Mouse (Mus musculus) liver, embryonic 16.5 days (tissue): ENCODE measurements around the gene Ccr10. TPM values are rescaled to one million over a fixed set of nuclear protein-coding genes. Genes with fewer than 3 reads are reported as not detected.
A peak's percentile ranks its signal among the peaks of the same experiment; 100 is the strongest.

Source experiments
- ATAC-seq: fragments of 200-750 bp; cut with Nextera tagmentation; 2 replicates; pipeline ENCODE4 v1.8.0; 2017; ENCODE audit warnings: low read depth, mild to moderate bottlenecking, moderate number of reproducible peaks, moderate library complexity
- H3K27ac ChIP-seq: fragments of 300-500 bp; sonication (generic); 2 replicates; pipeline ENCODE4 v1.5.1; 2014; ENCODE audit warnings: mild to moderate bottlenecking, low read length
- H3K27me3 ChIP-seq: fragments of 300-500 bp; sonication (generic); 2 replicates; pipeline ENCODE4 v1.6.1; 2014; ENCODE audit warnings: low read depth, low read length, mixed read lengths; ENCODE audit not compliant: control insufficient read depth, insufficient read depth
- H3K36me3 ChIP-seq: fragments of 300-500 bp; sonication (generic); 2 replicates; pipeline ENCODE4 v1.6.1; 2014; ENCODE audit warnings: mild to moderate bottlenecking; ENCODE audit not compliant: control insufficient read depth, insufficient read depth
- H3K4me1 ChIP-seq: fragments of 300-500 bp; sonication (generic); 2 replicates; pipeline ENCODE4 v1.6.1; 2014; ENCODE audit warnings: low read depth, low read length, mixed read lengths; ENCODE audit not compliant: control insufficient read depth
- H3K4me2 ChIP-seq: fragments of 300-500 bp; sonication (generic); 2 replicates; pipeline ENCODE4 v1.6.1; 2014; ENCODE audit warnings: low read depth, low read length, mixed read lengths
- H3K4me3 ChIP-seq: fragments of 300-500 bp; sonication (generic); 2 replicates; pipeline ENCODE4 v1.5.1; 2014; ENCODE audit warnings: low read depth, mild to moderate bottlenecking, low read length
- H3K9ac ChIP-seq: fragments of 300-500 bp; sonication (generic); 2 replicates; pipeline ENCODE4 v1.6.1; 2014; ENCODE audit warnings: low read depth, low read length
- H3K9me3 ChIP-seq: fragments of 300-500 bp; sonication (generic); replicated peaks from 2 replicates; pipeline ENCODE4 v1.6.1; 2016; ENCODE audit warnings: low read length; ENCODE audit not compliant: control insufficient read depth
- WGBS: fragments of 180-500 bp; shearing (Covaris S2); extraction: QIAGEN DNeasy Blood & Tissue Kit; methylation state at CpG from one replicate; pipeline ENCODE4 v1.1.7; 2014; ENCODE audit not compliant: insufficient replicate concordance; 5-methylcytosine and 5-hydroxymethylcytosine counted together
- polyA plus RNA-seq: library from polyadenylated mRNA; unstranded; fragments of >200 nt; fragmentation: Nextera tagmentation; extraction: Ambion mirVana; gene quantifications from 2 replicates; pipeline ENCODE4 v1.2.1, GENCODE M21; 2015

Gene Ccr10
- polyA plus RNA-seq, 1 experiment from 2014 or later, result 0.05 TPM

DNA sequence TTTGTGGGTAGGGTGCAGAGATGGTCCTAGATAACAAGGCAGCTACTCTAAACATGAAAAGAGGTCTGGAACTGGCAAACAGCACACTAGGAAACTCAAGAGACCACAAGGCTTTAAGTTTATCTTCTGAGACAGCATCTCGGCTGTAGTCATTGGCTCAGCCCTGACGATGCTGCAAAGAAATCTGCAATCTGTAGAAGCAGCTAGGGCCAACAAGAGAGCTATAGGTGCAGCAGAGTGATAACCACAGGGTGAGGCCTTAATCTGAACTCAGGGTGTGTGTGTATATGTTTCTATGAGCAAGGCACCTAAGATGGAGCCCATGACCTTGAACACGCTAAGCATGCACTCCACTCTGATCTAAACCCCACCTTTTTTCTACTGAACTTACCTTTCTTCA is 24.3 kb upstream of the Ccr10 start:
- Histone ChIP-seq H3K27ac (no peak overlapping the region; the same call in 1 of the 2 replicates), H3K9me3 (no peaks in the 10 kb centered on the region)
- ATAC-seq, result peak; percentile 89

GRCm38 (mm10) chr11:101196175-101196574 is 20.9 kb upstream of the Ccr10 start:
- H3K4me1 ChIP-seq, result peaks cover 18% of the 10 kb centered on the region
- no peak overlapping the region for H3K4me2 ChIP-seq
- peaks cover 18% of the 10 kb centered on the region for H3K36me3 ChIP-seq

More for the DNA sequence above, 24.3 kb upstream of the Ccr10 start:
- no peak overlapping the region for H3K4me2 ChIP-seq
- H3K4me3 ChIP-seq, result no peak overlapping the region
- H3K4me1 ChIP-seq, result peaks cover 15% of the 10 kb centered on the region
- H3K27me3 ChIP-seq, result no peaks in the 10 kb centered on the region
- H3K36me3 ChIP-seq, result peaks cover 20% of the 10 kb centered on the region
- no peak overlapping the region for H3K9ac ChIP-seq
- 31% methylated on average over 3 of the region's 3 CpGs for WGBS

GRCm38 (mm10) chr11:101195571-101195970 is 20.3 kb upstream of the Ccr10 start:
- H3K4me1 ChIP-seq, result peaks cover 21% of the 10 kb centered on the region
- no peak overlapping the region for H3K4me3 ChIP-seq
- ATAC-seq, result no peak
- no peak overlapping the region for H3K4me2 ChIP-seq
- no peaks in the 10 kb centered on the region for H3K9me3 ChIP-seq
- H3K27ac ChIP-seq, result no peak overlapping the region
- peaks cover 18% of the 10 kb centered on the region for H3K36me3 ChIP-seq
- no peaks in the 10 kb centered on the region for H3K27me3 ChIP-seq
- WGBS, result 79% methylated on average over 8 of the region's 8 CpGs
- no peak overlapping the region for H3K9ac ChIP-seq

More at GRCm38 (mm10) chr11:101196175-101196574, 20.9 kb upstream of the Ccr10 start:
- H3K4me3 ChIP-seq, result no peak overlapping the region
- H3K27me3 ChIP-seq, result no peaks in the 10 kb centered on the region
- H3K9me3 ChIP-seq, result no peaks in the 10 kb centered on the region
- H3K27ac ChIP-seq, result no peak overlapping the region
- 80% methylated on average over 8 of the region's 8 CpGs for WGBS
- no peak overlapping the region for H3K9ac ChIP-seq
- no peak for ATAC-seq

DNA sequence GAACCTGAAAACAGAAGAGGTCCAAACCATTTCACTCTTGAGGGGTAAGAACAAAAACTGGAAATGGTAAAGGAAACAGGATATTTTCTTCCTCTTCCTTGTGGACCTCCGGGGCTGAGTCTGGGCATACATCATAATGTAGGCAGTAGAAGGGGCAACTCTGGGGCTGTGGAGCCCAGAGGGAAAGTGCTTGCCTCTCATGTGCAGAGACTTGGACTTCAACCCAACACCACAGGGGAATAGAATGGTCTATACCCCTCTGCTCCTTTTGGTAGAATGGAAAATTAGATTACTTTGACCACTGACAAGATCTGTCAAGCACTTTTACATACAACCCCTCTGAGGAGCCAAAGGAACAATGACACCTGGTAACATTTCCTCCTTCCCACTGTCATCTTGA is 19.9 kb upstream of the Ccr10 start:
- 17% methylated on average over 1 of the region's 1 CpGs for WGBS
- Histone ChIP-seq H3K36me3 (peaks cover 18% of the 10 kb centered on the region), H3K4me3 (no peak overlapping the region), H3K9ac (no peak overlapping the region), H3K4me2 (no peak overlapping the region), H3K27ac (no peak overlapping the region), H3K27me3 (no peaks in the 10 kb centered on the region), H3K4me1 (peaks cover 25% of the 10 kb centered on the region), H3K9me3 (no peaks in the 10 kb centered on the region)
- no peak for ATAC-seq

DNA sequence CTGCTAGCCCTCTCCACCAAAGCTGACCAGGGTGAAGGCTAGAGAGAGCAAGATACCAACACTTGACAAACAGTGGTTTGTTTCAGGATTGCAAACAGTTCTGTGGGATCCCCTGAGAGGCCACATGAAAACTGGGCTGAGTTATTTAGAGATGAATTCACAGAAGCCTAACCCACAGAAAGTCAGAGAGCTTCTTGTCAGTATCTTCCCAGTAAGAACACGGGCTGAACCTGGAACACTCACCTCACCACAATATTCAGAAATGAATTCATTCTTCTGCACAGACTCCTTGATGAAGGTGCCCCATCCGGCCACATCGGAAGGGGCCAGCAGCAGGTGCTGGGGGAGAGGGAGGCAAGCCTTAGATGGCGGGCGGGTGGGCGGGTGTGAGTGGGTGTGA is 19.4 kb upstream of the Ccr10 start:
- no peak for ATAC-seq
- Histone ChIP-seq H3K4me3 (no peak overlapping the region), H3K9me3 (no peaks in the 10 kb centered on the region), H3K9ac (no peak overlapping the region), H3K4me1 (peaks cover 25% of the 10 kb centered on the region), H3K27ac (no peak overlapping the region), H3K27me3 (no peaks in the 10 kb centered on the region), H3K4me2 (no peak overlapping the region), H3K36me3 (peaks cover 15% of the 10 kb centered on the region)
- 62% methylated on average over 6 of the region's 6 CpGs for WGBS

GRCm38 (mm10) chr11:101194137-101194536 is 18.9 kb upstream of the Ccr10 start:
- H3K27ac ChIP-seq, result no peak overlapping the region
- H3K9ac ChIP-seq, result no peak overlapping the region
- peaks cover 25% of the 10 kb centered on the region for H3K4me1 ChIP-seq
- no peaks in the 10 kb centered on the region for H3K27me3 ChIP-seq
- no peak overlapping the region for H3K4me2 ChIP-seq
- no peak overlapping the region for H3K4me3 ChIP-seq
- ATAC-seq, result no peak
- H3K36me3 ChIP-seq, result peaks cover 13% of the 10 kb centered on the region
- no peaks in the 10 kb centered on the region for H3K9me3 ChIP-seq
- 68% methylated on average over 5 of the region's 5 CpGs for WGBS

GRCm38 (mm10) chr11:101193076-101193475 is 17.8 kb upstream of the Ccr10 start:
- ATAC-seq, result no peak
- no peak overlapping the region for H3K9ac ChIP-seq
- WGBS, result 82% methylated on average over 7 of the region's 7 CpGs

GRCm38 (mm10) chr11:101192646-101193045 is 17.4 kb upstream of the Ccr10 start:
- no peaks in the 10 kb centered on the region for H3K27me3 ChIP-seq
- peaks cover 9% of the 10 kb centered on the region for H3K36me3 ChIP-seq
- WGBS, result 89% methylated on average over 6 of the region's 6 CpGs
- no peaks in the 10 kb centered on the region for H3K9me3 ChIP-seq
- H3K4me3 ChIP-seq, result no peak overlapping the region
- no peak for ATAC-seq
- H3K27ac ChIP-seq, result no peak overlapping the region
- peaks cover 29% of the 10 kb centered on the region for H3K4me1 ChIP-seq
- no peak overlapping the region for H3K4me2 ChIP-seq
- no peak overlapping the region for H3K9ac ChIP-seq

More at GRCm38 (mm10) chr11:101193076-101193475, 17.8 kb upstream of the Ccr10 start:
- no peak overlapping the region for H3K4me3 ChIP-seq
- no peak overlapping the region for H3K27ac ChIP-seq
- H3K36me3 ChIP-seq, result peaks cover 12% of the 10 kb centered on the region
- H3K4me2 ChIP-seq, result no peak overlapping the region
- no peaks in the 10 kb centered on the region for H3K9me3 ChIP-seq
- H3K4me1 ChIP-seq, result peaks cover 29% of the 10 kb centered on the region
- no peaks in the 10 kb centered on the region for H3K27me3 ChIP-seq

DNA sequence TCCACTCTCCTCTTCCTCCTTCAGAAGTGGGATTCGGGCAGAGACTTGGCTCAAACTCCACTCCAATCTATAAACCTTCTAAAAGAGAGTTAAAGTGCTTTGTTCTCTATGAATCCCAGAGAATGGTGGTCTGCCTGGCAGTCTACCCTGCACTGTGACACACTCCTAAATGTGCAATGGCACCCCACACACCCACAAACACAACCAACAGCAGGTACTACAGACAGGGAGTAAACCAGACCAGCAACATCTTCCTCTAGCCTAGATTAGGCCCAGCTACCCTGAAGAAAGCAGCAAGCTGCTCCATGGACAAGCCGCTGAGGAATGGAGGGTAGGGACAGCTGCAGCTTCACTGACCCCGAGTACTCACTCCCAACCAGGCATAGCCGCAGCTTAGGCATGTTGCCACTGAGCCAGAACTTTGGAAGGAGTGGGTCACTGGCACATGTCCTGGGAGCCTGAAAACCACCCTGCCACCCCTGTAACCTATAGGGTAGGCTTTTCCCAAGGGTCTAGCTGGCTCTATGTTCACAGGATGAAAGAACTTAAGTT is 16.8 kb upstream of the Ccr10 start:
- Histone ChIP-seq H3K27ac (no peak overlapping the region), H3K9ac (no peak overlapping the region), H3K4me3 (no peak overlapping the region), H3K4me2 (no peak overlapping the region), H3K9me3 (no peaks in the 10 kb centered on the region), H3K36me3 (peaks cover 9% of the 10 kb centered on the region), H3K4me1 (peaks cover 29% of the 10 kb centered on the region), H3K27me3 (no peaks in the 10 kb centered on the region)
- ATAC-seq, result no peak
- WGBS, result 86% methylated on average over 4 of the region's 4 CpGs
